Mouse (Mus musculus): Measurements from ENCODE around the gene Gm9887.
A peak's percentile ranks its signal among the peaks of the same experiment; 100 is the strongest.

DNA sequence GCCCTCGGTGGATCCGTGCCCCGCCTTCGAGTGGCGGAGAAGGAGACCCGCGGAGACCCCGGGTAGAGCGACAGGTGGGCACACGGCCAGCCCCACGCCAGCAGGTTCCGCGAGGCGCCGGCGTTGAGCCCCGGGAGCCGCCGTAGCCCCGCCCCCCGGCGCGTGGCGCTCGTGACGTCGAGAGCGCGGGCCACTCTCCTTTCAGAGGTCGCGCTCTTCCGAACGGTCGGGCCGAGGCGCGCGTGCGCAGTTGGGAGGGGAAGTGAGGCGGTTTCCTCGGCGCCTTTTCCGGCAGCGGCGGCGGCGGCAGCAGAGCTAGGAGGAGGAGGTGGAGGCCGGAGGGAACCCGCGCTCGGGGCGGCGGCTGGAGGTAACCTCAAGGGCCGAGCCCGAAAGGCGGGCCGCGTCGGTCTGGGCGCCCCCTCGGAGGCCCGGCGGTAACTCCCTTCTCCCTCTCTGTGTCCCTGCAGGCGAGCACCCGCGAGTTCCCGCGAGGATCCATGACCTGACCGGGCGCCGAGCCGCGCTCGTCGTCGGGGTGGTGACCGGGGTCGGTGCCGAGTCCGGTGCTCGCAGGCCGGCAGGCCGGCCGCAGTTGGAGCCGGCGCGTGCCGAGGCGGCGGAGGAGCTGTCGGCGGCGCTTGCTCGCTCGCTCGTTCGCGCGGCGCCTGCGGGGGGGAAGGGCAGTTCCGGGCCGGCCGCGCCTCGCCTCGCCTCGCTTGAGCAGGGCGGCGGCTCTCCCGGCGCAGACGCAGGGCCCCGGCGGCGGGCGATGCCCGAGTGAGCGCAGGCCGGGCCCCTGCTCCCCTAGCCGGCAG is at the start of gene Gm9887, which contains the start of gene Arf6:
- TF ChIP-seq CTCF (IDR thresholded peaks at IDR 0.05; ENCODE audit: borderline replicate concordance, insufficient read depth, low read depth, low read length) = no peak
- TF ChIP-seq POLR2A (IDR thresholded peaks at IDR 0.05; ENCODE audit: borderline replicate concordance, insufficient read depth, low read length) = peak; percentile 53; the same call in 1 of the 2 replicates

Measured in cerebellum, adult 2 months (tissue).